Mouse (Mus musculus) hindbrain, embryonic 14.5 days (tissue): ENCODE measurements around the gene Chmp6. TPM values are rescaled to one million over a fixed set of nuclear protein-coding genes. Genes with fewer than 3 reads are reported as not detected.

Source experiments
- ATAC-seq: fragments of 200-750 bp; cut with Nextera tagmentation; 2 replicates; pipeline ENCODE4 v1.8.0; 2017; ENCODE audit warnings: moderate number of reproducible peaks, mild to moderate bottlenecking, moderate TSS enrichment, moderate library complexity; ENCODE audit not compliant: low FRiP score
- DNase-seq: peaks from one replicate; pipeline ENCODE4 v3.0.0-alpha.2; 2015; ENCODE audit warnings: low spot score
- H3K27ac ChIP-seq: fragments of 300-500 bp; sonication (generic); 2 replicates; pipeline ENCODE4 v1.5.1; 2014; ENCODE audit warnings: mild to moderate bottlenecking, moderate library complexity
- H3K27me3 ChIP-seq: fragments of 300-500 bp; sonication (generic); 2 replicates; pipeline ENCODE4 v1.6.1; 2014; ENCODE audit warnings: mild to moderate bottlenecking, low read length, mixed read lengths; ENCODE audit not compliant: control insufficient read depth, insufficient read depth
- H3K36me3 ChIP-seq: fragments of 300-500 bp; sonication (generic); replicated peaks from 2 replicates; pipeline ENCODE4 v1.6.1; 2014; ENCODE audit not compliant: control insufficient read depth, insufficient read depth
- H3K4me1 ChIP-seq: fragments of 300-500 bp; sonication (generic); replicated peaks from 2 replicates; pipeline ENCODE4 v1.6.1; 2014; ENCODE audit warnings: antibody characterized with exemption, low read length, mixed read lengths; ENCODE audit not compliant: control insufficient read depth, insufficient read depth
- H3K4me2 ChIP-seq: fragments of 300-500 bp; sonication (generic); replicated peaks from 2 replicates; pipeline ENCODE4 v1.6.1; 2014; ENCODE audit warnings: mild to moderate bottlenecking, moderate library complexity
- H3K4me3 ChIP-seq: fragments of 300-500 bp; sonication (generic); replicated peaks from 2 replicates; pipeline ENCODE4 v1.5.1; 2014; ENCODE audit warnings: mild to moderate bottlenecking, low read length
- H3K9ac ChIP-seq: fragments of 300-500 bp; sonication (generic); 2 replicates; pipeline ENCODE4 v1.6.1; 2014
- H3K9me3 ChIP-seq: fragments of 300-500 bp; sonication (generic); 2 replicates; pipeline ENCODE4 v1.6.1; 2016; ENCODE audit warnings: low read length; ENCODE audit not compliant: control insufficient read depth
- WGBS: fragments of 180-500 bp; shearing (Covaris S2); extraction: QIAGEN DNeasy Blood & Tissue Kit; methylation state at CpG from one replicate; pipeline ENCODE4 v1.1.7; 2014; 5-methylcytosine and 5-hydroxymethylcytosine counted together
- polyA plus RNA-seq: library from polyadenylated mRNA; unstranded; fragments of >200 nt; fragmentation: Nextera tagmentation; extraction: Ambion mirVana; gene quantifications from 2 replicates; pipeline ENCODE4 v1.2.1, GENCODE M21; 2014

The Chmp6 gene
- polyA plus RNA-seq, result 91.1 and 95.5 TPM in 2 replicates

- H3K9me3 ChIP-seq, result no peaks in the 10 kb centered on the region
- H3K27ac ChIP-seq, result peak within 1 kb of the TSS; percentile 87
- H3K9ac ChIP-seq, result peak within 1 kb of the TSS; percentile 95
- ATAC-seq (peak; percentile 61), DNase-seq (peak; percentile 88)
- WGBS, result under 1% methylated on average over 48 of the region's 48 CpGs
- H3K36me3 ChIP-seq, result peaks cover 25% of the 10 kb centered on the region
- H3K4me1 ChIP-seq, result peaks cover 26% of the 10 kb centered on the region
- H3K27me3 ChIP-seq, result no peaks in the 10 kb centered on the region
- H3K4me3 ChIP-seq, result peak within 1 kb of the TSS; percentile 93
- H3K4me2 ChIP-seq, result peak within 1 kb of the TSS; percentile 96
Observed at GRCm38 (mm10) chr11:119913291-119913934, at the start of gene Chmp6. Gene Chmp6, plus strand, starts transcription at chr11:119913441.

- no peak for ATAC-seq
- DNase-seq, result no peak
- Histone ChIP-seq H3K27ac (no peak overlapping the region), H3K36me3 (peaks cover 36% of the 10 kb centered on the region), H3K27me3 (no peaks in the 10 kb centered on the region), H3K4me2 (no peak overlapping the region), H3K4me1 (no peaks in the 10 kb centered on the region), H3K9ac (no peak overlapping the region), H3K4me3 (no peak overlapping the region), H3K9me3 (no peaks in the 10 kb centered on the region)
- 91% methylated on average over 6 of the region's 6 CpGs for WGBS
Observed at GRCm38 (mm10) chr11:119866837-119867236, 46.4 kb upstream of the Chmp6 start.

- H3K4me1 ChIP-seq, result no peaks in the 10 kb centered on the region
- WGBS, result 77% methylated on average over 3 of the region's 3 CpGs
- no peaks in the 10 kb centered on the region for H3K9me3 ChIP-seq
- H3K4me2 ChIP-seq, result no peak overlapping the region
- H3K36me3 ChIP-seq, result peaks cover 49% of the 10 kb centered on the region
- ATAC-seq (no peak), DNase-seq (no peak)
- no peak overlapping the region; the same call in 1 of the 2 replicates for H3K27ac ChIP-seq
- H3K4me3 ChIP-seq, result no peak overlapping the region
- H3K27me3 ChIP-seq, result no peaks in the 10 kb centered on the region
- H3K9ac ChIP-seq, result no peak overlapping the region
Observed at GRCm38 (mm10) chr11:119868138-119868537, 45.1 kb upstream of the Chmp6 start.

GRCm38 (mm10) chr11:119868556-119868955, 44.7 kb upstream of the Chmp6 start:
- Histone ChIP-seq H3K27ac (peak overlapping the region; percentile 46; the same call in 1 of the 2 replicates), H3K4me1 (no peaks in the 10 kb centered on the region), H3K4me3 (no peak overlapping the region), H3K36me3 (peaks cover 54% of the 10 kb centered on the region), H3K9ac (no peak overlapping the region), H3K9me3 (no peaks in the 10 kb centered on the region), H3K27me3 (no peaks in the 10 kb centered on the region), H3K4me2 (no peak overlapping the region)
- WGBS, result 88% methylated on average over 4 of the region's 4 CpGs
- ATAC-seq (no peak), DNase-seq (no peak)

- Histone ChIP-seq H3K4me2 (no peak overlapping the region), H3K27me3 (no peaks in the 10 kb centered on the region), H3K9me3 (no peaks in the 10 kb centered on the region), H3K27ac (no peak overlapping the region), H3K4me1 (no peaks in the 10 kb centered on the region), H3K36me3 (peaks cover 69% of the 10 kb centered on the region), H3K4me3 (no peak overlapping the region), H3K9ac (no peak overlapping the region)
- no peak for ATAC-seq
- WGBS, result 91% methylated on average over 7 of the region's 7 CpGs
- DNase-seq, result no peak
Observed at GRCm38 (mm10) chr11:119871141-119871540, 42.1 kb upstream of the Chmp6 start.

- ATAC-seq (no peak), DNase-seq (no peak)
- Histone ChIP-seq H3K27ac (no peak overlapping the region), H3K4me2 (no peak overlapping the region), H3K27me3 (no peaks in the 10 kb centered on the region), H3K36me3 (peaks cover 75% of the 10 kb centered on the region), H3K9ac (no peak overlapping the region), H3K9me3 (no peaks in the 10 kb centered on the region), H3K4me3 (no peak overlapping the region), H3K4me1 (no peaks in the 10 kb centered on the region)
- 93% methylated on average over 4 of the region's 4 CpGs for WGBS
Observed at GRCm38 (mm10) chr11:119873643-119874042, 39.6 kb upstream of the Chmp6 start.

GRCm38 (mm10) chr11:119874841-119875240, 38.4 kb upstream of the Chmp6 start:
- Histone ChIP-seq H3K9me3 (no peaks in the 10 kb centered on the region), H3K4me3 (no peak overlapping the region), H3K4me1 (no peaks in the 10 kb centered on the region), H3K27me3 (no peaks in the 10 kb centered on the region), H3K9ac (no peak overlapping the region), H3K27ac (no peak overlapping the region), H3K36me3 (peaks cover 77% of the 10 kb centered on the region), H3K4me2 (no peak overlapping the region)
- no peak for ATAC-seq
- no peak for DNase-seq
- 94% methylated on average over 1 of the region's 1 CpGs for WGBS

- H3K9ac ChIP-seq, result no peak overlapping the region
- no peak for ATAC-seq
- no peak for DNase-seq
- no peak overlapping the region for H3K4me2 ChIP-seq
- H3K36me3 ChIP-seq, result peaks cover 77% of the 10 kb centered on the region
- no peak overlapping the region for H3K27ac ChIP-seq
- H3K4me3 ChIP-seq, result no peak overlapping the region
- no peaks in the 10 kb centered on the region for H3K27me3 ChIP-seq
- H3K4me1 ChIP-seq, result no peaks in the 10 kb centered on the region
- WGBS, result 88% methylated on average over 9 of the region's 9 CpGs
- H3K9me3 ChIP-seq, result no peaks in the 10 kb centered on the region
Observed at GRCm38 (mm10) chr11:119875685-119876084, 37.6 kb upstream of the Chmp6 start.

- no peaks in the 10 kb centered on the region for H3K9me3 ChIP-seq
- H3K4me2 ChIP-seq, result no peak overlapping the region
- H3K36me3 ChIP-seq, result peaks cover 69% of the 10 kb centered on the region
- ATAC-seq (no peak), DNase-seq (no peak)
- H3K27ac ChIP-seq, result no peak overlapping the region
- H3K27me3 ChIP-seq, result no peaks in the 10 kb centered on the region
- no peaks in the 10 kb centered on the region for H3K4me1 ChIP-seq
- WGBS, result 86% methylated on average over 7 of the region's 7 CpGs
- no peak overlapping the region for H3K4me3 ChIP-seq
- H3K9ac ChIP-seq, result no peak overlapping the region
Observed at GRCm38 (mm10) chr11:119877124-119877523, 36.1 kb upstream of the Chmp6 start.

- Histone ChIP-seq H3K36me3 (peaks cover 44% of the 10 kb centered on the region), H3K27ac (no peak overlapping the region), H3K4me3 (no peak overlapping the region), H3K4me1 (no peaks in the 10 kb centered on the region), H3K9ac (no peak overlapping the region), H3K27me3 (no peaks in the 10 kb centered on the region), H3K4me2 (no peak overlapping the region), H3K9me3 (no peaks in the 10 kb centered on the region)
- no peak for DNase-seq
- 95% methylated on average over 5 of the region's 5 CpGs for WGBS
- ATAC-seq, result no peak
Observed at GRCm38 (mm10) chr11:119879573-119879972, 33.7 kb upstream of the Chmp6 start.
